ENCODE assay signal across 25 mouse cellular contexts in genomic region chr15:17493561-17493960, GRCm38 (mm10).
"Had no signal": no experiment of that assay in that cellular context is flagged by ENCODE, and none has a peak within 500 bp of the region (broad histone marks: within the 10 kb centered on the region; RNA-seq: fewer than 3 reads in every experiment).

No protein-coding gene starts in this region.

- H3K9me3 ChIP-seq: heart, embryonic 10.5 days; heart, embryonic 12.5 days; hindbrain, embryonic 10.5 days; hindbrain, embryonic 12.5 days; intestine, embryonic 15.5 days; limb, embryonic 13.5 days; limb, embryonic 15.5 days; liver, embryonic 12.5 days had no signal

- H3K36me3 ChIP-seq: heart, embryonic 10.5 days; heart, embryonic 12.5 days; hindbrain, embryonic 10.5 days; hindbrain, embryonic 12.5 days; intestine, embryonic 15.5 days; limb, embryonic 13.5 days; limb, embryonic 15.5 days; liver, embryonic 12.5 days had no signal

- H3K4me1 ChIP-seq: heart, embryonic 10.5 days; heart, embryonic 12.5 days; hindbrain, embryonic 10.5 days; hindbrain, embryonic 12.5 days; intestine, embryonic 15.5 days; limb, embryonic 13.5 days; limb, embryonic 15.5 days; liver, embryonic 12.5 days had no signal

- H3K27me3 ChIP-seq: heart, embryonic 12.5 days; hindbrain, embryonic 12.5 days; intestine, embryonic 15.5 days; limb, embryonic 13.5 days; limb, embryonic 15.5 days; liver, embryonic 12.5 days had no signal

- DNase-seq: gastrocnemius, adult 2 months; gastrocnemius, postnatal 10 days; gastrocnemius, postnatal 25 days; heart, adult 18-20 months; heart, postnatal 10 days; heart, postnatal 4 days; kidney, adult 18-20 months; kidney, adult 8-10 months; kidney, postnatal 10 days; kidney, postnatal 25 days; kidney, postnatal 4 days had no signal

- H3K9ac ChIP-seq: heart, embryonic 12.5 days; hindbrain, embryonic 12.5 days; hindbrain, embryonic 14.5 days; intestine, embryonic 15.5 days; limb, embryonic 13.5 days; limb, embryonic 15.5 days; liver, embryonic 12.5 days; liver, embryonic 14.5 days had no signal

- H3K4me3 ChIP-seq: gastrocnemius, adult 2 months; heart, embryonic 10.5 days; heart, embryonic 12.5 days; hindbrain, embryonic 10.5 days; hindbrain, embryonic 12.5 days; intestine, embryonic 15.5 days; layer of hippocampus, adult 2 months; left cerebral cortex, adult 2 months; limb, embryonic 13.5 days; limb, embryonic 15.5 days; liver, embryonic 12.5 days had no signal

- H3K27ac ChIP-seq: gastrocnemius, adult 2 months; heart, embryonic 10.5 days; hindbrain, embryonic 10.5 days; hindbrain, embryonic 12.5 days; hindbrain, embryonic 14.5 days; intestine, embryonic 15.5 days; layer of hippocampus, adult 2 months; left cerebral cortex, adult 2 months; limb, embryonic 13.5 days; limb, embryonic 15.5 days; liver, embryonic 12.5 days; liver, embryonic 14.5 days had no signal

- ATAC-seq: inflammation-experienced regulatory T-cells, adult 6 months; intestine, embryonic 15.5 days; intestine, postnatal 0 days; liver, embryonic 12.5 days had no signal

- H3K4me2 ChIP-seq: heart, embryonic 12.5 days; hindbrain, embryonic 12.5 days; hindbrain, embryonic 14.5 days; intestine, embryonic 15.5 days; limb, embryonic 13.5 days; limb, embryonic 15.5 days; liver, embryonic 12.5 days had no signal
